Mouse (Mus musculus) ES-CJ7 (cell line): ENCODE measurements around the gene Cyp39a1.

Experiments
- DNase-seq: peaks from one replicate; pipeline ENCODE4 v3.0.0; 2011; ENCODE audit warnings: low read depth, low spot score

The Cyp39a1 gene

DNA sequence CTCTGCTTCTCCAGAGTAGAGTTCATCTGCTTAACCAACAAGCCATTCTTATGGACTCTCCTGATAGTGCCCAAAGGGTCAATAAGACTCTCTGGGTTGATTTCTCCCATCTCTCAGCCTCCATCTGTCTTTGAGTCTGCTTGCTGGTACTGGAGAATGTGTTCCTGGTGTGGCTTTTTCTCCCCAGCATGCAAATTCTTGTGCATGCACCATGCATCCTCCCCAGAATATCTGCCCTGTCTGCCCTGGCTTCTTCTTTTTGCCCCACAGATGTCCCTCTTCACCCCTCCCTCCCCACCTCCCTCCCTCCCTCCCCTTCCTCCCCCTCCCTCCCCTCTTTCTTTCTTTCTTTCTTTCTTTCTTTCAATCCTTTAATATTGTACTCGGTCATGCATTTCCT, 10.1 kb downstream of the Cyp39a1 start:
- DNase-seq = no peak

DNA sequence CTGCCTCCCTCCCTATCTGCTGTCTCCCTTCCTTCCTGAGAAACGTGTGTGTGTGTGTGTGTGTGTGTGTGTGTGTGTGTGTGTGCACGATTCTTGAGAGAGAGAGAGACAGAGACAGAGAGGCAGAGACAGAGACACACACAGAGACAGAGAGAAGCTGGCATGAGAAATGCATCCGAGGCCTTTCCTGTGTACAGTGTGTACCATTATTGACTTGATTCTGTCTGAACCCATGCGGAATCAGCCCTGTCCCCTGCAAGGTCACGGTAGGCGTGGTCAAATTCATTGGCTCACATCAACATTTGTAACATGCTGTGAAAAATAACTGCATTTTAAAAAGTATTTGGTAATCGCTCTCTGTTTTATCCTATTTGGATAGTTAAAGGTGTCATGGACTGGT, 16.9 kb downstream of the Cyp39a1 start:
- DNase-seq = no peak

- DNase-seq = no peak
These were observed 17.4 kb downstream of the Cyp39a1 start for GRCm38 (mm10) chr17:43684638-43685037.

GRCm38 (mm10) chr17:43689591-43689990, 22.4 kb downstream of the Cyp39a1 start:
- DNase-seq = no peak

- peak; percentile 89 for DNase-seq
These were observed 31.9 kb downstream of the Cyp39a1 start for GRCm38 (mm10) chr17:43698997-43699649.

- DNase-seq = peak; percentile 58
These were observed 33.8 kb downstream of the Cyp39a1 start for GRCm38 (mm10) chr17:43701060-43701459.

DNA sequence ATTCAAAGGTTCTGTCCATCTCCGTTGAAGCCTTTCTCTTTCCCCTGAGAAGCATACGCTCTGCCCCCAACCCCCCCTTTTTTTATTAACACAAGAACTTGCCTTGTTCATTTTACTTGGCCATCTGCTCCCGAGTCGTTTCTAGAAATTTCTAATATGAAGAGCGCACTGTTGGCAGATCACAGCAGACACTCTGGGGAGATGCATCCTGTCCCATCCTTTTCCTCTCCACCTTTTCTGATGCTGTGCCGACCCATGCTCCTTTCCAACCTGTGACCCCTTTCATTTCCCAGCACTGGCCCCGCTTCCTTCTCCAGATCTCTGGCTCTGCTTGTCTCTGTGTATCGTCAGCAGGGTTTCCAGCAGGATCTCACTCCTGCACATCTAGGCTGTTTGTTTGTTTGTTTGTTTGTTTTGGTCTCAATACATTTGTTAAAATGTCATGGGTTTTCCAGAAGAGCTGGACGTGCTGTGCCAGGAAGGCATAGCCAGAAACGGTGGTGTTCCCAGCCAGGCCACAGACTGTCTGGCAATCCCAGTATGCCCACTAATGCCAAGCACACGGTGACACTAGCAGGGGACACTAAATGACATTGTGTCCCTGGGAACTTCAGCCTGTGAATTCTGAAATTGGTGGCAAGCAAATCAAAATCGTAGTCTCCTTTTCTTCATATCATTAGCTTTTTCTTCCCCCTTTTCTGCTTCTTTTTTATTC, 37.1 kb downstream of the Cyp39a1 start:
- DNase-seq = no peak

DNA sequence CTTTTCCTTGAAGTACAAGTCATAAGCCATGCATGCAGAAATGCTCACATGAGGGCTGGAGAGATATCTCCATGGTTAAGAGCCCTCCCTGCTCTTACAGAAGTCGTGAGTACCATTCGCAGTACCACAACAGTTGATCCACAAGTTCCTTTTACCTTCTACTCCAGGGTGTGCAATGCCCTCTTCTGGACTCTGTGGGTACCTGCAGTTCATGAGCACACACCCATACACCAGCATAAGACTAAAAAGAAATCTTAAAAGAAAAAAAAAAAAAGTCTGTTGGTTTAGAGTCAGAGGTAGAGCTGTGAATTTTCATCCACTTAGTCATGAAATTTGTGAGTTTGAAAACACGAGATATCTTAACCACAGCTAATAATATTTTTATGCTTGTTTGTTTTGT, 39.5 kb downstream of the Cyp39a1 start:
- peak; percentile 61 for DNase-seq

DNA sequence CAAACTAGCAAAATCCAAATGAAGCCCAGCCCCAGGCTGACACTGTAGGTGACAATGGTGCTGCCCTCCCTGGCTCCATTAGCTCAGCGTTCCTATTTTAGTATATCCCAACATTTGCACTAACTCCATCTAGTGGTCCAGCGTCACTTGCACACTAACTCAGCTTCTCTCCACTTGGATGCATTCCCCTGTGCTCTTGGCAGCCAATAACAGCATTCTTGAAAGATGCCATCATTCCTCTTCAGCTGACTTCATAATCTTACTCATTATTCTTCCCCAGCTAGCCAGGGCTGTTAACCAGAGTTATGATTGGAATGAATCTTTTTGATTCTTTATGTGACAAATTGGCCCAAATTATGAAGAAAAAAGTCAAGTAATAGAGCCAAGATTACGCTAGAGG, 40.0 kb downstream of the Cyp39a1 start:
- peak; percentile 13 for DNase-seq

DNA sequence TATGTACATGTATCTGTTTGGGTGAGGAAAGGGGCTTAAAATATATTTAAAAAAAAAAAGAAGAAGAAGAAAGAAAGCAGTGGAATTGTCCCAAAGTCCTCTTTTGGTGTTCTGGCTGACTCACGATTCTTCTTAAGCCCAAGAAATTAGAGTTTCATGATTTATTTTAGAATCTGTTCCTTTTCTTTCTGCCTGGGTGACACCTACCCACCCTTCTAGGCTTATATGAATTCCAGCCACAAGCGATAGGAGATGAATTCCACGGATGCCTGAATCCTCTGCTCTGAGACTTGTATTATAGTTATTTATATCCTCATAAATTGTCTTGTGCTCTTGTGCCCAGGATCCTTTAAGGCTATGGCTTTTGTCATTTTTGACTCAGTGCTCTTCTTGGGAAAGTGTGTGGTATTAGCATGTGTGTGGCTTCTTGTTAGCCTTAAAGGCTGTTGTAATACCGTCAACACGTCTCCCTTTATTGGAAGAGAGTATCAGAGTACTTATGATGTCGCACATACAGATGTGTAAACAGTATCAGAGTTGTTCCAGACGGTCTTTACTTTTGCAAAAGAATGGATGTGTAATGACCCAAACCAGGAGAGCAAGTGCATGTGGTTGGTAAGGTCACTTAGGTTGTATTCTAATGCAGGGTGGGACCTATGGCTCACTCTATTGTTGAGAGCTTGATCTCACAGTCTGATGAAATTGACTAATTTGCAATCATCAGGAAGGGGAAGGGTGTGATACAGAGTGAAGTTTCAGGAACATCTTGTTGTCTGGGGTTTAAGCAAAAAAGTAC, 44.5 kb downstream of the Cyp39a1 start:
- peak; percentile 84 for DNase-seq

GRCm38 (mm10) chr17:43714191-43714590, 47.0 kb downstream of the Cyp39a1 start:
- no peak for DNase-seq

DNA sequence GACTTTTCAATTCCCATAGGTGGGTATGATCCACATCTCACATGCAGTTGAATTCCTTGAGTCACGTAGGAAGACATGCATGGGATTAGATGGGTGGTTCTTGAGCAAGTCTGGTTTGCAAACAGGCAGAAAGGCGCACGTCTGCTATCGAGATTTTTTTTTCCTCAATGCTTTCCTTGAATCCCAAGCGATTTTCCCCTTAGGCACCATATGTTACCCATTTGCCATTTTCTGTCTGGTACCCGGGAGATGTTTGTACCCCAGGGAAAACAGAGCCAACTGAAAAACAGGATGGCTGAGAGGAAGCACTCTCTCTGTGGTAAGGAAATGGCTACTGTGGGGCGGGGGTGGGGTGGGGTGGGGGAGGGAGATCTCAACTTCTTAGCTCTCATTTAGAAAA, 49.4 kb downstream of the Cyp39a1 start:
- DNase-seq = no peak

DNA sequence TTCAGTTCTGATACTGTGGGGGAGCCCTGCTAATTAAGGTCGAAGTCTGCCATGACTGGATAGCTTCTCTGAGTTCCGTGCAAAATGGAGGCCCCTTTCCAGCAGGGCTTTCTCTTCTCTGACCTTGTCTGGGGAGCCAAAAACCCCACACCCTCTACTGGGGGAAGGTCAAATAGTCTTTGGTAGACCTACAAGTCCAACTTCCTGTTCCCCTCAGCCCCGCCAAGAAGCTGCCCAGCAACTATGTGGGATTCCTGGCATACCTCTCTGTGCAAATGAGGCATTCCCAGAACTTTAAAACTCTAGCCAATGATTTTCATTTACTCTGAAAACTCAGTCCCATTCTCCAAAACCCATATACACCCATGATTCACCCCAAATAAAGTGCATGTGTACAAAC, 52.2 kb downstream of the Cyp39a1 start:
- DNase-seq = peak; percentile 86

- DNase-seq = peak; percentile 45
These were observed 57.3 kb downstream of the Cyp39a1 start for GRCm38 (mm10) chr17:43724480-43724879.

DNA sequence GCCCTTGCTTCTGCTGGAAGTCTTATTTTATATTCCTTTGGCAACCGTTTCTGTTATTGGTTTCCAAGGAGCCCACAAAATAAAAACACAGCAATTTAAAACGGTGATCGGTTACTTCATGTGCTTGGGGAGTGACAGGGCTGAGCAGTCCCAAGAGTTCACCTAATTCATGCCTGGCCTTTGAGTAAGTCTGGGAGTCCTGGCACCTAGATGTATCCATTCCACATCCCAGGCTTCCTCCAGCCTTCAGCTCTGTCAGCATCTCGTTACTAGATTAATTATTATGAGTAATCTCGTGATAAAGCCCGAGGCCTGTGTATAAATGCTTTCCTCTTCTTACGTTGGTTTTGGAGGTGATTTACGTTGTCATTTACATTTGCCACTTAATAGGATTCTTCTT, 64.1 kb downstream of the Cyp39a1 start:
- no peak for DNase-seq

DNA sequence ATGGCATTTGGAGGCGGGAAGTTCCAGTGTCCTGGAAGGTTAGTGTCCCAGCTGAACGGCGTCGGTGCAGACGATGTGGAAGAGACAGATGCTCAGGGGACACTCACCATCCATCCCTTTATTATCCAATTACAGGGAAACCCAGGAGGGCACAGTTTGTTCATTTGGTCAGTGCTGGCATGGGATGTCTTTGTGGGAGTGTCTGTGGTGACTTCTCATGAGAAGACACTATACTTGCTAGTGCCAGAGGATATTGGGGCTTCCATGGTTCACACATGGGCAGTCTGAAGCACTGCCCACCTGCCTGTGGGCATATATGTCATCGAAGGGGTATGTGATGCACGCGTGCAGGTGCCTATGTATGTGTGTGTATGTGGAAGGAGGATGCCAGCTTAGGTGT, 64.8 kb downstream of the Cyp39a1 start:
- no peak for DNase-seq

- no peak for DNase-seq
These were observed 67.0 kb downstream of the Cyp39a1 start for GRCm38 (mm10) chr17:43734252-43734651.

DNA sequence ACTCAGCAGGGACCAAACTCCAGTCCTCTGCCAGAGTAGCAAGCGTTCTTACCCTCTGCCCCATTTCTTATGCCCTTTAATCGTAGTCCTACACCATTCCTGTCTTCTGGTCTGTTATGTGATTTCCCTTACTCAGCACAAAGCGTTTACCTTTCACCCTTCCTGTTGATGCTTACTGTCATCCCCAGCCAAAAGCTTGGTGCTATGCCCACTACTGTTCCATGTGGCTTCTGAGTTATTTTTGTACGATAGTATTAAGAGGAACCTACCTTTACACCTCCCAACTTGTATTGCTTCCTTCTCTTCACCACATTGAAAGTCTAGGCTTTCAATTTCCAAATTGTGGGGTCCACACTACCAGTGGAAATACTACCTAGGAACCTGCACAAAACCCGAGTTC, 76.7 kb downstream of the Cyp39a1 start:
- DNase-seq = no peak

DNA sequence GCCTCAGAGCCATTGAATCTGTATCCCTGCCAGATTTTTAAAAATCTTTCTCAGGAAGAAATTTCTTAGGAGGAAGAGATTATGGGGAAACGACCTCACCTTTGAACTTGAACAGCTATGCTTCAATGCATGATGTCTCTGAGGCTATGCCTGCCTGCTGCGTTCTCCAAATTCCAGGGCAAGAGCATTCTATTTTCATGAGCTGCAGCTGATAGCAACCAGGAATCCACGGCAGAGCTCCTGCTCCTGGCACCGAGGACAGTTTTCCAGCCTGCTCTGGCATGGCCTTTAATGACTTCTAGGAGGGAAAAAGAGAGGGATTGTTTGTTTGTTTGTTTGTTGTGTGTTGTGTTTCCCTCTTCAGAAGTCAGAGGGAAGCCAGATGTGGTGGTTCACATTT, 77.2 kb downstream of the Cyp39a1 start:
- DNase-seq = no peak

DNA sequence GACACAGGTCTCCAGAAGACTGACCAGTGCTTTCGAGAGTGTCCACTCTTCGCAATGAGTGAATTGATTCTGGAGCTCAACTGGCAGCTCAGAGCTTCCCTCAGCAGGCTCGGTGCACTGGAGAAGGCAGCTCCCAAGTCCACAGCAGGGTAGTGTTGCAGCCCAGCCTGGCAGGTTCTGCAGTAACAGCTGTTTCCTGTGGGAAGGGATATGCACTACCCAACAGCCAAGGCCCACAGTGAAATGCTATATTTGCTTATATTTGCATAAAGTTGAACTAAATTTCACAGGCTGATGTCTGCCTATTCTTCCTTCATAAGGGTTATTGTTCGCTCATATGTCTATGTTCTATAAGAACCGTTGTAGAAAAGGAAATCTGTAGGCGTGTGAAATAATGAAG, 83.9 kb downstream of the Cyp39a1 start:
- DNase-seq = no peak

- DNase-seq = no peak
These were observed 85.6 kb downstream of the Cyp39a1 start for GRCm38 (mm10) chr17:43752811-43753210.

- no peak for DNase-seq
These were observed 87.5 kb downstream of the Cyp39a1 start for GRCm38 (mm10) chr17:43754687-43755086.
